Mouse (Mus musculus) spleen, postnatal 14 days (tissue): Measurements from ENCODE around the gene Mrpl58.
"Not testable (repeated sequence)": the region's sequence is repeated elsewhere in the genome, so short reads cannot be mapped to it uniquely, and the experiment has no call there.

Source experiments
- DNase-seq, 2 experiments: peaks; one replicate each; pipeline ENCODE4 v3.0.0; 2021 to 2022; ENCODE audit warnings: low spot score in 2 of 2

The Mrpl58 gene

GRCm38 (mm10) chr11:115382891-115383290 is 20.7 kb upstream of the Mrpl58 start:
- no peak for DNase-seq

GRCm38 (mm10) chr11:115383701-115384474 is 19.7 kb upstream of the Mrpl58 start:
- no peak for DNase-seq

GRCm38 (mm10) chr11:115384587-115384986 is 19.0 kb upstream of the Mrpl58 start:
- DNase-seq: no peak

- not testable (repeated sequence) for DNase-seq
These were observed 16.7 kb upstream of the Mrpl58 start for GRCm38 (mm10) chr11:115386859-115387258.

- DNase-seq: no peak
These were observed 12.2 kb upstream of the Mrpl58 start for GRCm38 (mm10) chr11:115391358-115391757.

- no peak for DNase-seq
These were observed 9.7 kb upstream of the Mrpl58 start for GRCm38 (mm10) chr11:115393721-115394325.

GRCm38 (mm10) chr11:115398085-115398484 is 5.5 kb upstream of the Mrpl58 start:
- no peak for DNase-seq

- DNase-seq: no peak
These were observed 3.4 kb upstream of the Mrpl58 start for GRCm38 (mm10) chr11:115400126-115400525.

- no peak for DNase-seq
These were observed 2.7 kb upstream of the Mrpl58 start for GRCm38 (mm10) chr11:115400630-115401391.

GRCm38 (mm10) chr11:115405723-115406122 is 2.2 kb downstream of the Mrpl58 start:
- no peak for DNase-seq

GRCm38 (mm10) chr11:115406858-115407401 is 3.4 kb downstream of the Mrpl58 start:
- no peak for DNase-seq

GRCm38 (mm10) chr11:115408266-115408920 is 4.8 kb downstream of the Mrpl58 start:
- no peak for DNase-seq

- no peak for DNase-seq
These were observed 6.0 kb downstream of the Mrpl58 start for GRCm38 (mm10) chr11:115409556-115409955.

GRCm38 (mm10) chr11:115419531-115420237 is 16.1 kb downstream of the Mrpl58 start, which contains the start of the genes Atp5h and Kctd2:
TSS of gene Atp5h (minus strand) at chr11:115419962.
TSS of gene Kctd2 (plus strand) at chr11:115420128.
- peak; percentile 87 to 89 for DNase-seq

- DNase-seq: peak; percentile 31 to 38
These were observed 17.0 kb downstream of the Mrpl58 start for GRCm38 (mm10) chr11:115420336-115421190.

- DNase-seq: no peak
These were observed 17.8 kb downstream of the Mrpl58 start for GRCm38 (mm10) chr11:115421328-115421727.

GRCm38 (mm10) chr11:115421972-115422371 is 18.4 kb downstream of the Mrpl58 start:
- DNase-seq: no peak

GRCm38 (mm10) chr11:115423091-115423490 is 19.5 kb downstream of the Mrpl58 start:
- no peak for DNase-seq

- DNase-seq: no peak
These were observed 21.1 kb downstream of the Mrpl58 start for GRCm38 (mm10) chr11:115424666-115425065.

GRCm38 (mm10) chr11:115425671-115426070 is 22.1 kb downstream of the Mrpl58 start:
- no peak for DNase-seq
